Mouse (Mus musculus) lung, adult 2 months (tissue): ENCODE measurements around the gene Uqcrc1. TPM values are rescaled to one million over a fixed set of nuclear protein-coding genes. Genes with fewer than 3 reads are reported as not detected.

Experiments
- DNase-seq: peaks from one replicate; pipeline ENCODE4 v3.0.0; 2022
- H3K4me1 ChIP-seq: fragments of 200-500 bp; 2 replicates; pipeline ENCODE4 v1.6.1; 2011; ENCODE audit warnings: low read length; ENCODE audit not compliant: control insufficient read depth, insufficient read depth
- H3K4me3 ChIP-seq: fragments of 200-500 bp; replicated peaks from 2 replicates; pipeline ENCODE3; 2011; ENCODE audit warnings: low read depth, mild to moderate bottlenecking, control low read depth, low read length; ENCODE audit errors: extremely low read depth
- CTCF ChIP-seq: fragments of 200-500 bp; IDR thresholded peaks from 2 replicates; pipeline ENCODE4 v1.5.1; 2011; ENCODE audit warnings: mild to moderate bottlenecking, low read length, control low read depth; ENCODE audit not compliant: insufficient read depth
- POLR2A ChIP-seq: fragments of 200-500 bp; IDR thresholded peaks from 2 replicates; pipeline ENCODE4 v1.6.1; 2011; ENCODE audit warnings: low read depth, mild to moderate bottlenecking, control low read depth, low read length, borderline replicate concordance; ENCODE audit errors: extremely low read depth
- WGBS: fragments of 180-500 bp; shearing (Covaris S2); methylation state at CpG from one replicate; pipeline ENCODE4 v1.1.7; 2018; 5-methylcytosine and 5-hydroxymethylcytosine counted together
- polyA plus RNA-seq: library from polyadenylated mRNA; depleted of rRNA; stranded (reverse); fragments of >200 nt; gene quantifications from 2 replicates; pipeline ENCODE4 v1.2.3, GENCODE M21; 2012

Gene Uqcrc1
- polyA plus RNA-seq, 1 experiment, result 399 TPM

DNA sequence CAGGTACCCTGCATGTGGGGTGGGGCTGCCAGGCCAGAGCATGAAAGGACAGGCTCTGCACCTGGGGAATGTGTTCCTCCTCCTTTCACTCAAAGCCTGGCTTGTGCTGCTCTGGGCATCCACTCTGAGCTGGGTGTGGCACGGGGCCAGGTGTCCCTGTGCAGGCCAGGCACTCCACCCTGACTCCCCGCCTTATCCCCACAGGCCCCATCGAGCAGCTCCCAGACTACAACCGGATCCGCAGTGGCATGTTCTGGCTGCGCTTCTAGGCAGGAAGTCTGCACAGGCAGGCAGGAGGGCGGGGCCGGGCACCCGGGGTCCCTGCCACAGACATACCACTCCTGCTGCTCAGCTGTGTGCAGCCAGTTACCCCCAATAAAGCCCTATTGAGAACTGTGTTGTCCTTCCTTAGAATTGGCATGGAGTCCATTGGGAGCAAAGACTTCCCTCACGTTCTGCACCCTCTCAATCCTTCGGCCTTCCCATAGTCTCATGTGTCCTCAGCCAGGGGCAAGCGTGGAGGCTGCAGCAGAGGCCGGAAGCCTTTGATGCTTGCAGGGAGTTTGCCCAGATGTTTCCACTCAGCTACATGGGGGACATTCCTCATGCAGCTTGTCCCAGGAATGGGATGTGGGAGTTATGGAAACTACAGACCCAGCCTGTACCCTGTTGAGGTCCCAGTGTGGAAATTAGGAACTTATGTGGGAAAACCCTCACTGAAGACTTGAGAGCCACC lies 13.0 kb downstream of the Uqcrc1 start:
- Histone ChIP-seq H3K4me1 (no peaks in the 10 kb centered on the region), H3K4me3 (no peak overlapping the region)
- WGBS, result 50% methylated on average over 13 of the region's 13 CpGs
- TF ChIP-seq CTCF (no peak), POLR2A (no peak)
- DNase-seq, result no peak

DNA sequence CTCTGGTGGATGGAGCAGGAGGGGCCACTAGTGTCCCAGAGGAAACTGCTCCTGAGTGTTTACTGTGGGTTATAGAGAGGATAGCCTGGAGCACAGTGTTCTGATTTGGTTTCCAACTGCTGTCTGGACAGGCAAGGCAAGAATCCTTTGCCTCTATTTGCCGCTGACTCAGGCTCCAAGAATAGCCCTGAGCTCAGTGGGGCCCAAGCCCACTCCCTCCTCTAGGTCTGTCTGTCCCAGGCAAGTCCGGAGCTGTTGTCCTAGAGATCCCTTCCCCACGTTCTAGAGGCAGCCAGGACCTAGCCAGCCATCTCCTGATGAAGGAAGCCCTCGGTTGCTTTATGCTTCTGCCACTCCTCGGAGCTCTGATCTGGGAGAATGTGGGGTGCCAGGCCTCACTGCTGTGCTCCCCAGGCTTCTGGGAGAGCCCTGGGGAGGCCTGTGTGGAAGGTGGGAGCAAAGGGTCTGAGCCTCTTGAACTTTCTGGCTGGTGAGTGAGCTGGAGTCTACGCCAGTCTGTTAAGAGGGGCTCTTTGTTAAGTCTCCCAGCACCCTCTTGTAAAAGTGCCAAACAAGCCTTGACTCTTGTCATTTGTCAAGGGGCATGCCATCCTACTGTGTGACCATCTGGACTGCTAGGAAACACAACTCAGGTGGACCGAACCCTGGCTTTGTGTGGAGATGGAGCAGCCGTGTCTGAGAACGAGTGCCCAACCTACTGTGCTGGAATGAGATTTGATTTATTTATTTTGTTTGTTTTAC lies 13.7 kb downstream of the Uqcrc1 start:
- H3K4me1 ChIP-seq, result no peaks in the 10 kb centered on the region
- TF ChIP-seq POLR2A (no peak), CTCF (no peak)
- no peak overlapping the region for H3K4me3 ChIP-seq
- no peak for DNase-seq
- 77% methylated on average over 9 of the region's 9 CpGs for WGBS

DNA sequence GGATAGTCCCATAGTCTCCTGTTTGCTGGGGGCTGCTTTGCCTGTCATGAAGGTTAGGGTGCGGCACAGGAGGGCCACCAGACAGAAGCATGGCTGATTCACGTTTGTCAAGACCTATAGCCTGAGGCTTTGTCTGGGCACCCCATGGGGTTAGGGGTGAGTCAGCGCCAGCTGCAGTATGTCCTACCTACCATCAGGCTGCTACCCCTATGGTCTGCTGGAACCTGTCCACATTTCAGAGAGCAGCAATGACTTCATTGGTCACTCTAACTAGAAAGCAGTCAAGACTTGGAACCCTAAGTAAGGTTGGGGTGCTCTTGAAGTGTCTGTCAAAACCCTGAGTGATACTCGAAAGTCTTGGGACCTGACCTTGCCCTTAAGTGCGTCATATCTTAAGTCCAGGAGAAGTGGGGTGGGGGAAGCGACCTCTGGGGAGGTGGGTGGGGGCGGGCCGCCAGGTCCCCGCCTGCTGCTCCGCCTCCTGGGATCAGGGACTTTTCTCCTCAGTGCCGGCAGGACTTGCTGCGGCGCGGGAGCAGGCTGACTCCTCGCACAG lies 16.7 kb downstream of the Uqcrc1 start, which contains the start of gene Col7a1:
Gene Col7a1, plus strand, starts transcription at position 506 of the 556 bp plus-strand sequence.
- 15% methylated on average over 15 of the region's 15 CpGs for WGBS
- DNase-seq, result no peak
- Histone ChIP-seq H3K4me3 (no peak within 1 kb of the TSS), H3K4me1 (no peaks in the 10 kb centered on the region)
- TF ChIP-seq POLR2A (no peak), CTCF (no peak)

DNA sequence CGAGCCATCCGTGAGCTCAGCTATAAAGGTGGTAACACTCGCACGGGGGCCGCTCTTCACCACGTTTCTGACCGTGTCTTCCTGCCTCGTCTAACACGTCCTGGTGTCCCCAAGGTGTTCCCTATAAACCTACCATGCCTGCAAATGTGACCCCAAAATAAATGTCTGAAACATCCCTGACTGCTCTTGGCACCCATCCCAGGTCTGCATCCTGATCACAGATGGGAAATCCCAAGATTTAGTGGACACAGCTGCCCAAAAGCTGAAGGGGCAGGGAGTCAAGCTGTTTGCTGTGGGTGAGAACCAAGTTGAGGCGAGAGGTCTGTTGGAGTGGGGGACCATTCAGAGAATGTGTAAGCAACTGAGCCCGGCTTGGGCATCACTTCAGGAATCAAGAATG lies 18.8 kb downstream of the Uqcrc1 start:
- no peak for DNase-seq
- WGBS, result 89% methylated on average over 11 of the region's 11 CpGs
- no peak overlapping the region for H3K4me3 ChIP-seq
- TF ChIP-seq CTCF (no peak), POLR2A (no peak)
- H3K4me1 ChIP-seq, result no peaks in the 10 kb centered on the region

DNA sequence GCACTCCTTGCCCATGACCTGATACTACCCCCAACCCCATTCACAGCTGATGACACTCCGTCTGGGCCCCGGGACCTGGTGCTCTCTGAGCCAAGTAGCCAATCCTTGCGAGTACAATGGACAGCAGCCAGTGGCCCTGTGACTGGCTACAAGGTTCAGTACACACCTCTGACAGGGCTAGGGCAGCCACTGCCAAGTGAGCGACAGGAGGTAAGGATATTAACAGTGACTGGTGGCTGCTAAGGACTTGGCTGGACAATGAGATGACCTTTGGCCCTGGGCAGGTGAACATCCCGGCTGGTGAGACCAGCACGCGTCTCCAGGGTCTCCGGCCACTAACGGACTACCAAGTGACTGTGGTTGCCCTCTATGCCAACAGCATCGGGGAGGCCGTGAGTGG lies 19.4 kb downstream of the Uqcrc1 start:
- no peak overlapping the region for H3K4me3 ChIP-seq
- TF ChIP-seq POLR2A (no peak), CTCF (no peak)
- no peak for DNase-seq
- H3K4me1 ChIP-seq, result no peaks in the 10 kb centered on the region
- 91% methylated on average over 11 of the region's 11 CpGs for WGBS

DNA sequence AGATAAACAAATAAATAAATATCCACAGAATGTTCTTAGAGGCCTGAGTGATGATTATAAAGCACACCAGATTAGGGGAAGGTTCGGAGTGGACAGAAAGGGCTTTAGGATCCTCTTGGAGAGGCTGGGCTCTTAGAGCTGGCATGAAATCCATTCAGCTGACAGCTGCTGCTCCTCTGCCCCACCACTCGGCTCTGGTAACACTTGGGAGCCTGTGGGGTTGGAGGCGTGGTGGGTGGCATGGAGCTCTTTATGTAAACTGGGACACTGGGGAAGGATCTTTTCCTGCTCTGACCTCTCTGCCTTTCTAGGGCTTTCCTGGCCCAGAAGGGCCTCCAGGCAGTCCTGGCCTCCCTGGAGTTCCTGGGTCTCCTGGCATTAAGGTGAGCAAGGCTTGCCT lies 27.1 kb downstream of the Uqcrc1 start:
- no peak for DNase-seq
- WGBS, result 48% methylated on average over 3 of the region's 3 CpGs

DNA sequence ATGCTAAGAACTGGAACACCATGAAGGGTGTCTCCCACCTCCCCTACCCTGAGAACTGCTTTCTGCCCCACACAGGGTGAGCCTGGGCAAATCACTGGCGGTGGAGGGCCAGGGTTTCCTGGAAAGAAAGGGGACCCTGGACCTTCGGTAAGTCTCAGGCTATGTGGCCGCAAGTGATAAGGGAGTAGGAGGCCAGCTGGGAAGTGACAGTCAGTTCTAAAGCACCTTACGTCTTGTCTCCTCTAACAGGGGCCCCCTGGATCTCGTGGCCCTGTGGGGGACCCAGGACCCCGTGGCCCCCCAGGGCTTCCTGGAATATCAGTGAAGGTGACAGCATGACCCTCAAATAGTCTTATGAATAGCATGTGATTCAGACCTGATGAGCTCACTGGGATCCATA lies 27.9 kb downstream of the Uqcrc1 start:
- no peak for DNase-seq
- no peak overlapping the region for H3K4me3 ChIP-seq
- H3K4me1 ChIP-seq, result no peaks in the 10 kb centered on the region
- TF ChIP-seq CTCF (no peak), POLR2A (no peak)
- 77% methylated on average over 6 of the region's 6 CpGs for WGBS

More for the DNA sequence above, 27.1 kb downstream of the Uqcrc1 start:
- no peak for TF ChIP-seq POLR2A
- TF ChIP-seq CTCF, result no peak
- Histone ChIP-seq H3K4me1 (no peaks in the 10 kb centered on the region), H3K4me3 (no peak overlapping the region)

DNA sequence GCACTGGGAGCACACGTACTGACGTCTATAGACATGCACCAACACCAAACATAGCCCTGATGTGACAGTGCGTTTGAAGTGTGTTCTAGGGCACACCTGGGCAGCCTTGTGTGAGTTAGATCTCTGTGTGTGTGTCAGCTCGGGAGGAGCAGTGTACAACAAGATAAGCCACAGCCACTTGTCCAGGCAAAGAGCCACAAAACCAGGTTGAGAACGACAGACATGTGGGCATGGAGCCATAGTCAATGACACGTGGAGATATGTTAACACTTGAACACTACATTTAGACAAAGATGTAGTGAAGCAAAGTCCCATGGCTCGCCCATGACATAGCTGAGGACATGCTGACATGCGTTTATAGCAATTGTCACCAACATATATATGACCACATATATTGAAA lies 34.2 kb downstream of the Uqcrc1 start:
- WGBS, result 68% methylated on average over 8 of the region's 8 CpGs
- DNase-seq, result no peak

DNA sequence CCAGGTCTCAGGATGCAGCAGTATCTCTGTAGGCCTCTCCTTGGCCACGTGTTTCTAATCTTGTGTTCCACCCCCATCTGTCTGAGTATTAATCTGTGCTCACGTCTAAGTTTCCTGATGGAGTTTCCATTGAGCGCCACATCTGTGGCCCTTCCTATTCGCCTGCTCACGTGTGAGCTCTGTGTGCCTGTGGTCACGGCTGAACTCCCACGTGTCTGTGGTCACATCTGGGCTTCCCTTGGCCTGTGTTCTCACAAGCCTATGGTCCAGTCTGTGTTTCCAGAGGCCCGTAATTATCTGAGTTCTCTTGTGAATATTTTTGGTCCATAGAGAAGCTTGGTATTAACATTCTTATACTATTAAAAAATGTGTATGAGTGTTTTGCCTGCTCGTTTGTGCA lies 40.0 kb downstream of the Uqcrc1 start:
- TF ChIP-seq POLR2A (no peak), CTCF (no peak)
- Histone ChIP-seq H3K4me3 (no peak overlapping the region), H3K4me1 (no peaks in the 10 kb centered on the region)
- 73% methylated on average over 9 of the region's 9 CpGs for WGBS
- DNase-seq, result no peak

More for the DNA sequence above, 34.2 kb downstream of the Uqcrc1 start:
- Histone ChIP-seq H3K4me1 (no peaks in the 10 kb centered on the region), H3K4me3 (no peak overlapping the region)
- no peak for TF ChIP-seq CTCF
- no peak for TF ChIP-seq POLR2A

DNA sequence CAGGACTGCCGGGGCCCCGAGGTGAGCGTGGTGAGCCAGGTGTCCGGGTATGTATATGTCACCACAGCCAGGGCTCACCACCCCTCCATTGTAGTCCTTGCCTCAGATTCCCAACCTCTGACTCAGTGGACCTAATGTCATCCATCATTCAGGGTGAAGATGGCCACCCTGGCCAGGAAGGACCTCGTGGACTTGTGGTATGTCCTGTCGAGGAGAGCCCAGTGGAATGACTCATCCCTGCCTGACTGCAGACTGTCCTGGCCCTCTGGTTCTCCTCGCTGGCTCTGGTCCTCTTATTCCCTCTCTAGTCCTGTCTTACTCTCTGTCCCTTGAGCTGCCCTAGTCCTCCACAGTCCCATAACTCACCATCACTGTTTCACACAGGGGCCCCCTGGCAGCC lies 41.5 kb downstream of the Uqcrc1 start:
- Histone ChIP-seq H3K4me3 (no peak overlapping the region), H3K4me1 (no peaks in the 10 kb centered on the region)
- no peak for DNase-seq
- no peak for TF ChIP-seq CTCF
- TF ChIP-seq POLR2A, result no peak
- WGBS, result 69% methylated on average over 7 of the region's 7 CpGs
